Mouse (Mus musculus) thymus, adult 2 months (tissue): ENCODE results near the gene Slc9a3r1. TPM values are rescaled to one million over a fixed set of nuclear protein-coding genes. Genes with fewer than 3 reads are reported as not detected.

Source experiments
- DNase-seq: peaks from one replicate; pipeline ENCODE4 v3.0.0; 2021
- H3K27ac ChIP-seq: fragments of 200-500 bp; 2 replicates; pipeline ENCODE4 v1.5.1; 2012; ENCODE audit warnings: low read length, control low read depth; ENCODE audit not compliant: control insufficient read depth, insufficient read depth
- H3K27me3 ChIP-seq: fragments of 200-500 bp; 2 replicates; pipeline ENCODE4 v1.6.1; 2012; ENCODE audit warnings: mild to moderate bottlenecking, low read length, moderate library complexity, mixed read lengths; ENCODE audit not compliant: control insufficient read depth, insufficient read depth
- H3K36me3 ChIP-seq: fragments of 200-500 bp; 2 replicates; pipeline ENCODE4 v1.6.1; 2012; ENCODE audit warnings: mild to moderate bottlenecking, low read length, moderate library complexity; ENCODE audit not compliant: control insufficient read depth, insufficient read depth
- H3K4me1 ChIP-seq: fragments of 200-500 bp; replicated peaks from 2 replicates; pipeline ENCODE4 v1.6.1; 2012; ENCODE audit warnings: low read length; ENCODE audit not compliant: control insufficient read depth, insufficient read depth
- H3K4me3 ChIP-seq: fragments of 200-500 bp; 2 replicates; pipeline ENCODE4 v1.5.1; 2012; ENCODE audit warnings: mild to moderate bottlenecking, low read length, control low read depth, moderate library complexity; ENCODE audit not compliant: control insufficient read depth, insufficient read depth
- CTCF ChIP-seq: fragments of 200-500 bp; IDR thresholded peaks from 2 replicates; pipeline ENCODE4 v1.5.1; 2012; ENCODE audit warnings: mild to moderate bottlenecking, control low read depth, low read length, moderate library complexity, borderline replicate concordance; ENCODE audit not compliant: control insufficient read depth, poor library complexity, insufficient read depth; ENCODE audit errors: extremely low read depth
- POLR2A ChIP-seq: fragments of 200-500 bp; IDR thresholded peaks from 2 replicates; pipeline ENCODE4 v1.6.1; 2012; ENCODE audit warnings: mild to moderate bottlenecking, low read length, control low read depth, moderate library complexity; ENCODE audit not compliant: control insufficient read depth, poor library complexity, insufficient read depth; ENCODE audit errors: extremely low read depth
- WGBS: fragments of 180-500 bp; shearing (Covaris S2); methylation state at CpG from one replicate; pipeline ENCODE4 v1.1.7; 2018; 5-methylcytosine and 5-hydroxymethylcytosine counted together
- polyA plus RNA-seq: library from polyadenylated mRNA; depleted of rRNA; stranded (reverse); fragments of >200 nt; gene quantifications from 2 replicates; pipeline ENCODE4 v1.2.3, GENCODE M21; 2012

The Slc9a3r1 gene
- polyA plus RNA-seq, 1 experiment: 207 TPM

DNA sequence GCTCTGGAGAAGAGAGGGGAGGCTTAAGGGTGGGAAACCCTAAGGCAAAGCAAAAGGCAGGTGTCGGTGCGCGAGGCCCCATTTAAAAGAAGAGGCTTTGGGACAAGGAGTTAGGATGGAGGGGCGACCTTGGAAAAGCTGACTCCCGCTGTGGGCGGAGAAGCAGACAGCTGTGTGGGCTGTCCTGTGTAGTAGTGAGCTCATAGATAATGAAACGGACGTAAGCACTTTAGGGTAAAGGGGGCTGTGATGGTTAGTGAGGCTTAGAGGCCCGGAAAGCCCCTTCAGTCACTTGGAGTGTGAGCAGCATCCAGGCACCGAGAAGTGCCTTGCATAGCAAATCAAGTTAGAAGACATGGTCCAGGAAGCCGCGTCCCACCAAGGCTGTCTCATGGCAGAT lies 24.6 kb downstream of the Slc9a3r1 start, which contains the start of gene Nat9:
Gene Nat9 (minus strand): TSS at position 167 of the 400 bp plus-strand sequence.
- 9% methylated on average over 12 of the region's 12 CpGs for WGBS

DNA sequence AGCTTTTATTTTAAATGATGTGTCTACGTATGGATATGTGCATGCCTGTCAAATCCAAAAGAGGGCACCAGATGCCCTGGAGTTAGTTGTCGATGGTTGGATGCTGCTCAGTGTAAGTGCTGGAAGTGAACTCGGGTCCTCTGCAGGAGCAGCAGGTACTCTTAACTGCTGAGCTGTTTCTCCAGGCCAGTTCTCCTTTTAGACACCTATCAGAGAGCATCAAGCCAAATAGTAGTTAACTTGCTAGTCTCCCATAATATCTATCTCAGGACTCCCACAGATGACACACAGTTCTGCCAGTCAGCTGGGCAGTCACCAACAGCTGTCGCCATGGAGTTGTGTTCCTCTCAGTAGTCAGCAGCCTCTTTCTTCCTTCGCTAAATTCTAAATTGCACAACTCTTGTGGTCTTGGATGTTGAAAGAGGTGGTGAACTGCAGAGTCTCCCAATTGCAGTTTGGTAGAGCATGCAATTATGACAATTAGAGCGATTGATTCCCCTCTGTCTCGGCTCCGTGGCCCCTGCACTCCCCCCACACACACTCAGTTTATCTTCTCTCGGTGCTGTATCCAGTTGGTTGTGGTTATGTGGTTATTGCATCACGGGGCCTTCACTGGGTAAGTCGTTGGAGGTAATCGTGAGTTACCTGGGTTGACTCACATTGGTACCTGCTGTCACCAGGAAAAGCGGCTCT lies 25.5 kb downstream of the Slc9a3r1 start:
- WGBS: 40% methylated on average over 13 of the region's 13 CpGs
- Histone ChIP-seq H3K4me3 (no peak overlapping the region), H3K36me3 (no peaks in the 10 kb centered on the region), H3K4me1 (peaks cover 42% of the 10 kb centered on the region), H3K27me3 (no peaks in the 10 kb centered on the region), H3K27ac (no peak overlapping the region; the same call in 1 of the 2 replicates)
- DNase-seq: no peak
- TF ChIP-seq POLR2A: no peak
- no peak for TF ChIP-seq CTCF

More for the DNA sequence above, 24.6 kb downstream of the Slc9a3r1 start, which contains the start of gene Nat9:
- H3K27ac ChIP-seq: peak within 1 kb of the TSS; percentile 47
- peak within 1 kb of the TSS; percentile 61 for H3K4me3 ChIP-seq
- no peak for DNase-seq
- H3K27me3 ChIP-seq: no peaks in the 10 kb centered on the region
- no peak for TF ChIP-seq POLR2A
- TF ChIP-seq CTCF: no peak
- peaks cover 42% of the 10 kb centered on the region for H3K4me1 ChIP-seq
- H3K36me3 ChIP-seq: no peaks in the 10 kb centered on the region

DNA sequence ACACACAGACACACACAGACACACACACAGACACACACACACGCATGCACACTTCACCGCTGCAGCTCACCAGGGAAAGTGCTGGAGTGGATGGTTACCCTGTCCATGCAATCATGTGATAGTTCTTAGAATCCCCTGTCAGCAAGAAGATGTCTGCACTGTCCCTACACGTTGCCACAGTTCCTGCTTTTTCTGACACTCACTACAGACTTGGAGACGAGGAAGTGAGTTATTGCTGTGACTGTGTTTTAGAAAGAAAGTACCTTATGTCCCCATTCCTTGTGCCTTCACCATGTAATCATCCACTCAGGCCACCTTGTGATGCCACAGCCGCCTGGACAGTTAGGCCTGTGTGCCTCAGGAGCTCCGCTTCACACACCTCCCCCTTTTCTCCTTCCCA lies 26.2 kb downstream of the Slc9a3r1 start:
- H3K36me3 ChIP-seq: no peaks in the 10 kb centered on the region
- TF ChIP-seq CTCF (no peak), POLR2A (no peak)
- H3K27me3 ChIP-seq: no peaks in the 10 kb centered on the region
- H3K4me3 ChIP-seq: no peak overlapping the region
- no peak overlapping the region; the same call in 1 of the 2 replicates for H3K27ac ChIP-seq
- WGBS: 87% methylated on average over 6 of the region's 6 CpGs
- H3K4me1 ChIP-seq: peaks cover 39% of the 10 kb centered on the region
- DNase-seq: no peak

DNA sequence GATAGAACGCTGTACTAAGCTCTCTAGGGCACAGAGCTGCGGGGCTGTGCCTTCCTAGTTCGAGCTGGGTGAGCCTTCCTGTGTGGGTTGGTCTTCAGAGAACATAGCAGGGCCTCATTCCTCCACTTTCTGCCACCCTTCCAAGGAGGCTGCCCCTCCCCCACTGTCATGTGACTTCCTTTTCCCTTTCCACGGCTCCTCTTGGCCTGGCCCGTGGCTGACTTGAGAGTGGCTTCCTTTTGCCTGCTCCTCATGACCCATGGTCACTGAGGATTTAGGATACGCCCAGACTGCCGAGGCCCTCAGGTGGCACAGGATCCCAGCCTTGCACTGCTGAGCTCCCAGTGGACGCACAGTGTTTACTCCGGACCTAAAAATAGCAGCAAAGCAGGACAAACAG lies 29.0 kb downstream of the Slc9a3r1 start:
- TF ChIP-seq CTCF: no peak
- no peak for TF ChIP-seq POLR2A
- WGBS: 25% methylated on average over 9 of the region's 9 CpGs

DNA sequence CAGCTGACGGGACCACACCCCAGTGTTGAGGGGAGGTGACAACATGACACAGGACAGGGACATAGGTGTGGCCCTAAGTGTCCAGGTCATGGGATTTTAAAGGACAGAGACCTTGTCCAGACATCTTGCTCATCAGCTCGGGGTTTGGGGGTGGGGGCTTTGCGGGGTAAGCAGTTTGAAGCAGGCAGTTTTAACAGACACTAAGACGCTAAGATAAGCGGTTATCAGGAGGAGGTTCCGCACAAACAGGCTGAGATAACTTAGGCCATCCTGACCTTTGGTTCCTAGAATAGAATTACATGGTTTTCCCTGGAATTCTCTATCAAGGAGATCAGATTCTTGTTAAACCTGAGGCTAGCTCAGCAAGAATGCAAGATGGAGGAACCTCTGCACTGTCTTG lies 31.6 kb downstream of the Slc9a3r1 start:
- no peak for TF ChIP-seq POLR2A
- no peak for TF ChIP-seq CTCF
- 99% methylated on average over 6 of the region's 6 CpGs for WGBS

More for the DNA sequence above, 29.0 kb downstream of the Slc9a3r1 start:
- H3K27ac ChIP-seq: no peak overlapping the region
- no peaks in the 10 kb centered on the region for H3K36me3 ChIP-seq
- H3K4me3 ChIP-seq: no peak overlapping the region
- no peaks in the 10 kb centered on the region for H3K27me3 ChIP-seq
- no peak for DNase-seq
- peaks cover 23% of the 10 kb centered on the region for H3K4me1 ChIP-seq

DNA sequence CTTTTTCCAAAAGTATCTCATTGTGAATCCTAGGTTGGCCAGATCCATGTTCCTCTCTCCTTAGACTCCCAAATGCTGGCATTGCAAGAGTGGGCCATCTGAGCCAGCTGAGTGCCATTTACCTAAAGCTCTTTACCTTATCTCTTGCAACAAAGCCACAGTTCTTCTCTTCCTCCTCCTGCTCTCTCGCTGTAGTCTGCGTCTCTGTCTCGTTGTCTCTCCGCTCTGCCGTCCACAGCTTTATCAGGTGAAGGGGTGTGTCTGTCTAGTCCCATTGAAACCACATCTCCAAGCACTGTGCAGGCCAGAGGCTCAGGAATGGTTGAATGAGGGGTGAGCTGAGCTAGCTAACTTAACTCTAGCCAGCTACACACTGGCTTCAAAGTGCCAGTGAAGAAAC lies 32.8 kb downstream of the Slc9a3r1 start:
- H3K4me1 ChIP-seq: peaks cover 6% of the 10 kb centered on the region
- no peaks in the 10 kb centered on the region for H3K27me3 ChIP-seq
- no peak overlapping the region for H3K4me3 ChIP-seq
- H3K27ac ChIP-seq: no peak overlapping the region
- WGBS: 93% methylated on average over 5 of the region's 5 CpGs
- TF ChIP-seq POLR2A (no peak), CTCF (no peak)
- no peak for DNase-seq
- H3K36me3 ChIP-seq: peaks cover 9% of the 10 kb centered on the region; the same call in 1 of the 2 replicates

More for the DNA sequence above, 31.6 kb downstream of the Slc9a3r1 start:
- H3K36me3 ChIP-seq: 0 out of 2 replicates have a peak, but pooled peaks cover 6% of the 10 kb centered on the region
- H3K27ac ChIP-seq: no peak overlapping the region
- DNase-seq: no peak
- H3K27me3 ChIP-seq: no peaks in the 10 kb centered on the region
- H3K4me3 ChIP-seq: no peak overlapping the region
- H3K4me1 ChIP-seq: peaks cover 6% of the 10 kb centered on the region
